Mouse (Mus musculus) cerebellum, adult 9-10 months (tissue): Measurements from ENCODE around the gene Pgap3.

Experiments used
- DNase-seq: peaks from one replicate; pipeline ENCODE4 v3.0.0; 2022

The Pgap3 gene

GRCm38 (mm10) chr11:98400161-98400726 lies at the start of gene Pgap3:
Gene Pgap3, minus strand, starts transcription at chr11:98400490.
- DNase-seq: peak; percentile 90

- DNase-seq: no peak
Observed at GRCm38 (mm10) chr11:98449419-98449818, 49.1 kb upstream of the Pgap3 start.

- DNase-seq: no peak
Observed at GRCm38 (mm10) chr11:98448191-98448790, 48.0 kb upstream of the Pgap3 start.

GRCm38 (mm10) chr11:98447475-98447834 lies 47.2 kb upstream of the Pgap3 start:
- no peak for DNase-seq

GRCm38 (mm10) chr11:98446562-98447474 lies 46.5 kb upstream of the Pgap3 start:
- DNase-seq: peak; percentile 75

GRCm38 (mm10) chr11:98446213-98446561 lies 45.9 kb upstream of the Pgap3 start, which contains the start of gene Grb7:
Gene Grb7, plus strand, starts transcription at chr11:98446394.
- no peak for DNase-seq

- DNase-seq: no peak
Observed at GRCm38 (mm10) chr11:98445679-98446078, 45.4 kb upstream of the Pgap3 start.

- no peak for DNase-seq
Observed at GRCm38 (mm10) chr11:98445238-98445637, 44.9 kb upstream of the Pgap3 start.

- DNase-seq: no peak
Observed at GRCm38 (mm10) chr11:98443688-98444087, 43.4 kb upstream of the Pgap3 start.

GRCm38 (mm10) chr11:98438331-98439158 lies 38.3 kb upstream of the Pgap3 start, which contains the start of gene Mien1:
Gene Mien1, minus strand, starts transcription at chr11:98438991.
- peak; percentile 93 for DNase-seq

GRCm38 (mm10) chr11:98437441-98437840 lies 37.2 kb upstream of the Pgap3 start:
- DNase-seq: peak; percentile 36

GRCm38 (mm10) chr11:98435723-98436122 lies 35.4 kb upstream of the Pgap3 start:
- no peak for DNase-seq

- DNase-seq: no peak
Observed at GRCm38 (mm10) chr11:98431743-98432502, 31.6 kb upstream of the Pgap3 start.

- no peak for DNase-seq
Observed at GRCm38 (mm10) chr11:98428436-98428835, 28.1 kb upstream of the Pgap3 start.

- no peak for DNase-seq
Observed at GRCm38 (mm10) chr11:98426592-98426991, 26.3 kb upstream of the Pgap3 start.

GRCm38 (mm10) chr11:98418939-98419547 lies 18.8 kb upstream of the Pgap3 start:
- no peak for DNase-seq

GRCm38 (mm10) chr11:98418273-98418672 lies 18.0 kb upstream of the Pgap3 start:
- no peak for DNase-seq

- DNase-seq: no peak
Observed at GRCm38 (mm10) chr11:98417074-98417473, 16.8 kb upstream of the Pgap3 start.

- no peak for DNase-seq
Observed at GRCm38 (mm10) chr11:98414162-98414561, 13.9 kb upstream of the Pgap3 start.

- DNase-seq: no peak
Observed at GRCm38 (mm10) chr11:98413731-98414130, 13.4 kb upstream of the Pgap3 start.

GRCm38 (mm10) chr11:98412797-98413301 lies 12.6 kb upstream of the Pgap3 start:
- DNase-seq: no peak
